Mouse (Mus musculus) forebrain, postnatal 0 days (tissue): Measurements from ENCODE around the gene Med16. TPM values are rescaled to one million over a fixed set of nuclear protein-coding genes. Genes with fewer than 3 reads are reported as not detected.

ENCODE experiments used
- ATAC-seq: fragments of 200-750 bp; cut with Nextera tagmentation; 2 replicates; pipeline ENCODE4 v1.8.0; 2017; ENCODE audit warnings: mild to moderate bottlenecking, moderate library complexity
- DNase-seq: peaks from one replicate; pipeline ENCODE4 v3.0.0-alpha.2; 2015
- H3K27ac ChIP-seq: fragments of 300-500 bp; sonication (generic); 2 replicates; pipeline ENCODE4 v1.5.1; 2014; ENCODE audit warnings: low read depth, mild to moderate bottlenecking, antibody characterized with exemption, low read length, moderate library complexity, mixed read lengths
- H3K27me3 ChIP-seq: fragments of 300-500 bp; sonication (generic); 2 replicates; pipeline ENCODE4 v1.6.1; 2014; ENCODE audit warnings: mild to moderate bottlenecking, low read length, mixed read lengths; ENCODE audit not compliant: insufficient read depth
- H3K36me3 ChIP-seq: fragments of 300-500 bp; sonication (generic); 2 replicates; pipeline ENCODE4 v1.6.1; 2014; ENCODE audit warnings: mild to moderate bottlenecking, moderate library complexity; ENCODE audit not compliant: insufficient read depth
- H3K4me1 ChIP-seq: fragments of 300-500 bp; sonication (generic); 2 replicates; pipeline ENCODE4 v1.6.1; 2014; ENCODE audit warnings: antibody characterized with exemption; ENCODE audit not compliant: insufficient read depth
- H3K4me2 ChIP-seq: fragments of 300-500 bp; sonication (generic); 2 replicates; pipeline ENCODE4 v1.6.1; 2014; ENCODE audit warnings: low read depth, mild to moderate bottlenecking, moderate library complexity
- H3K4me3 ChIP-seq: fragments of 300-500 bp; sonication (generic); 2 replicates; pipeline ENCODE4 v1.5.1; 2014; ENCODE audit warnings: low read depth, low read length, mixed read lengths
- H3K9ac ChIP-seq: fragments of 300-500 bp; sonication (generic); 2 replicates; pipeline ENCODE4 v1.6.1; 2014; ENCODE audit warnings: mild to moderate bottlenecking
- H3K9me3 ChIP-seq: fragments of 300-500 bp; sonication (generic); 2 replicates; pipeline ENCODE4 v1.6.1; 2016; ENCODE audit warnings: low read length
- CTCF ChIP-seq: sonication (generic); IDR thresholded peaks from 2 replicates; pipeline ENCODE4 v1.5.1; 2016; ENCODE audit warnings: antibody characterized with exemption, control low read depth, low read depth
- WGBS: fragments of 180-500 bp; shearing (Covaris S2); extraction: QIAGEN DNeasy Blood & Tissue Kit; methylation state at CpG from one replicate; pipeline ENCODE4 v1.1.7; 2014; 5-methylcytosine and 5-hydroxymethylcytosine counted together
- microRNA-seq, 2 experiments: library from miRNA; unstranded; fragments of <30 nt; microRNA quantifications; one replicate each; pipeline ENCODE4; 2016
- polyA plus RNA-seq: library from polyadenylated mRNA; unstranded; fragments of >200 nt; fragmentation: Nextera tagmentation; extraction: Ambion mirVana; gene quantifications from 2 replicates; pipeline ENCODE4 v1.2.1, GENCODE M21; 2015
- total RNA-seq: library from RNA; depleted of rRNA; stranded (reverse); fragments of >200 nt; gene quantifications from 2 replicates; pipeline ENCODE4 v1.2.3, GENCODE M21; 2014; rRNA removed

The Med16 gene
- total and polyA plus RNA-seq, 2 experiments from 2014 or later, result 56.0 to 60.9 TPM

DNA sequence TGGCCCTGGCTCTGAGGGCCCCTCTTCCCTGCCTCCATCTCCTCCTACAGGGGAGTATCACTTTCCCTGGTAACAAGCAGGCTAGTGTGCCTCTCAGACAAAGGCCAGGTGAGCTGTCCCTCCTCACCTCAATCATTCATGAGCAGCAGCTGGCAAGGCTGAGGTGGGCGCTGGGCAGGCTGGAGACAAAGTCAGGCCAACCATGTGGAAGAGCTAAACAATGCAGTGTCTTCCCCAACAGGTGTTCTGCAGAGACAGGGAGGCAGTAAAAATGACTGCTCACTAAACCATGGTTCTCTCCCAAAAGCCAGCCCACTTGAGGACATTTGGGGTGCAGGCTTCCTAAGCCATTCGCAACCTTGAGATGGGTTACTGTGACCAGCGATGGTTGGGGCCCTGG is 57.1 kb downstream of the Med16 start:
- Histone ChIP-seq H3K4me1 (peaks cover 22% of the 10 kb centered on the region), H3K4me2 (no peak overlapping the region), H3K36me3 (no peaks in the 10 kb centered on the region), H3K27ac (peak overlapping the region; percentile 98), H3K9me3 (no peaks in the 10 kb centered on the region), H3K27me3 (no peaks in the 10 kb centered on the region), H3K4me3 (no peak overlapping the region), H3K9ac (no peak overlapping the region)
- no peak for TF ChIP-seq CTCF
- ATAC-seq (no peak), DNase-seq (no peak)
- WGBS, result 76% methylated on average over 3 of the region's 3 CpGs

GRCm38 (mm10) chr10:79849941-79850628 is 58.6 kb downstream of the Med16 start:
- Histone ChIP-seq H3K27me3 (no peaks in the 10 kb centered on the region), H3K4me1 (peaks cover 17% of the 10 kb centered on the region), H3K4me2 (no peak overlapping the region), H3K9ac (no peak overlapping the region), H3K36me3 (no peaks in the 10 kb centered on the region), H3K4me3 (no peak overlapping the region), H3K27ac (no peak overlapping the region), H3K9me3 (no peaks in the 10 kb centered on the region)
- TF ChIP-seq CTCF, result no peak
- no peak for DNase-seq
- WGBS, result 83% methylated on average over 8 of the region's 8 CpGs
- no peak for ATAC-seq

DNA sequence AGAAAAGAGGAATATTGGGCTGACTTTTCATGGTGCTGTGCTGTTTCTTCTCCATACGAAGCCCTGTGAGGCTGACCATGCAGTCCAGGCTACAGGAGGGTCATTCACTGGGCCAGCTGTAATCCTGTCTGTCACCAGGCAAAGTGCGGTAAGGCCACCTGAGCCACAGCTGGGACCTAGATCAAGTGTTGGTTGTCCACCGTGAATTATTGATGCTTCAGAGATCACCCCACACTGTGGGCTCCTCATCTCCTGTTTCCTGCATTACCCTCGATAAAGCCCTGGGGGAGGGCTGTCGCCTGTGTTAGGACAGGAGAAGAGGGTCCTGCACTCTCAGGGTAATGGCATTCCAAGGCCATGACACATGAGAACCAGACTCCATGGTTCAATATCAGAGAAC is 62.2 kb downstream of the Med16 start:
- Histone ChIP-seq H3K4me3 (no peak overlapping the region), H3K36me3 (no peaks in the 10 kb centered on the region), H3K4me2 (no peak overlapping the region), H3K4me1 (no peaks in the 10 kb centered on the region), H3K9ac (no peak overlapping the region), H3K9me3 (no peaks in the 10 kb centered on the region), H3K27me3 (no peaks in the 10 kb centered on the region), H3K27ac (no peak overlapping the region)
- WGBS, result 80% methylated on average over 5 of the region's 5 CpGs
- ATAC-seq (no peak), DNase-seq (no peak)
- TF ChIP-seq CTCF, result no peak

Small RNA genes within 50 kb of the gene (microRNA-seq; reads per million reads assigned to microRNA genes)
- gene Mir6910, result 0 to 0.24 reads per million in 2 experiments

Other genes with a start within 250 kb of the Med16 start
Only the 30 nearest of the 35 such genes appear.
- gene Cdc34, start 226.7 kb downstream of the Med16 start, total RNA-seq, result 61.9 and 69.9 TPM in 2 replicates
- gene Cdc34, start 226.7 kb downstream of the Med16 start, polyA plus RNA-seq, result 67.9 and 76.5 TPM in 2 replicates
- gene Gzmm, start 219.9 kb downstream of the Med16 start, total RNA-seq, result 2.5 and 3.3 TPM in 2 replicates
- 1.1 and 1.3 TPM in 2 replicates for gene Gzmm, start 219.9 kb downstream of the Med16 start, polyA plus RNA-seq
- gene Bsg, start 204.4 kb downstream of the Med16 start, total RNA-seq, result 960 and 1,112 TPM in 2 replicates
- gene Bsg, start 204.4 kb downstream of the Med16 start, polyA plus RNA-seq, result 1,015 and 1,046 TPM in 2 replicates
- gene Hcn2, start 192.3 kb downstream of the Med16 start, total RNA-seq, result 28.0 and 34.5 TPM in 2 replicates
- 3.6 and 4.7 TPM in 2 replicates for gene Hcn2, start 192.3 kb downstream of the Med16 start, polyA plus RNA-seq
- gene Polrmt, start 162.3 kb downstream of the Med16 start, total RNA-seq, result 27.8 and 34.9 TPM in 2 replicates
- 27.3 and 30.2 TPM in 2 replicates for gene Polrmt, start 162.3 kb downstream of the Med16 start, polyA plus RNA-seq
- 0.62 and 1.0 TPM in 2 replicates for gene Fgf22, start 153.8 kb downstream of the Med16 start, total RNA-seq
- gene Fgf22, start 153.8 kb downstream of the Med16 start, polyA plus RNA-seq, result 0.99 and 1.7 TPM in 2 replicates
- gene Rnf126, start 142.0 kb downstream of the Med16 start, total RNA-seq, result 54.1 and 88.3 TPM in 2 replicates
- gene Rnf126, start 142.0 kb downstream of the Med16 start, polyA plus RNA-seq, result 131 and 143 TPM in 2 replicates
- 2.1 and 4.5 TPM in 2 replicates for gene Fstl3, start 131.7 kb downstream of the Med16 start, total RNA-seq
- 1.7 and 2.8 TPM in 2 replicates for gene Fstl3, start 131.7 kb downstream of the Med16 start, polyA plus RNA-seq
- 0.31 TPM in 1 of 2 replicates, not detected in the other for gene Prss57, start 118.0 kb downstream of the Med16 start, total RNA-seq
- 0.35 and 0.67 TPM in 2 replicates for gene Prss57, start 118.0 kb downstream of the Med16 start, polyA plus RNA-seq
- gene Palm, start 115.4 kb downstream of the Med16 start, total RNA-seq, result 154 and 178 TPM in 2 replicates
- gene Palm, start 115.4 kb downstream of the Med16 start, polyA plus RNA-seq, result 351 and 365 TPM in 2 replicates
- gene Misp, start 87.9 kb downstream of the Med16 start, total RNA-seq, result 0.24 and 0.77 TPM in 2 replicates
- gene Misp, start 87.9 kb downstream of the Med16 start, polyA plus RNA-seq, result 0.09 and 0.41 TPM in 2 replicates
- gene Ptbp1, start 54.5 kb downstream of the Med16 start, total RNA-seq, result 92.9 and 97.3 TPM in 2 replicates
- gene Ptbp1, start 54.5 kb downstream of the Med16 start, polyA plus RNA-seq, result 53.7 and 55.7 TPM in 2 replicates
- gene Prtn3, start 34.4 kb downstream of the Med16 start, total RNA-seq, result 4.9 and 7.8 TPM in 2 replicates
- 14.9 and 15.4 TPM in 2 replicates for gene Prtn3, start 34.4 kb downstream of the Med16 start, polyA plus RNA-seq
- 427 and 473 TPM in 2 replicates for gene Plppr3, start 34.3 kb downstream of the Med16 start, total RNA-seq
- gene Plppr3, start 34.3 kb downstream of the Med16 start, polyA plus RNA-seq, result 309 and 328 TPM in 2 replicates
- gene Elane, start 22.7 kb downstream of the Med16 start, total RNA-seq, result not detected in 2 replicates
- gene Elane, start 22.7 kb downstream of the Med16 start, polyA plus RNA-seq, result 0.15 TPM in 1 of 2 replicates, not detected in the other
- not detected in 2 replicates for gene Cfd, start 18.1 kb downstream of the Med16 start, total RNA-seq
- not detected in 2 replicates for gene Cfd, start 18.1 kb downstream of the Med16 start, polyA plus RNA-seq
- not detected in 2 replicates for gene Gm26602, start 1.9 kb upstream of the Med16 start, total RNA-seq
- 34.4 and 39.2 TPM in 2 replicates for gene Gm26602, start 1.9 kb upstream of the Med16 start, polyA plus RNA-seq
- gene Kiss1r, start 8.0 kb upstream of the Med16 start, total RNA-seq, result 4.2 and 5.4 TPM in 2 replicates
- 3.4 and 3.6 TPM in 2 replicates for gene Kiss1r, start 8.0 kb upstream of the Med16 start, polyA plus RNA-seq
- gene R3hdm4, start 12.3 kb upstream of the Med16 start, total RNA-seq, result 117 and 129 TPM in 2 replicates
- gene R3hdm4, start 12.3 kb upstream of the Med16 start, polyA plus RNA-seq, result 282 and 333 TPM in 2 replicates
- 7.1 and 7.9 TPM in 2 replicates for gene Arid3a, start 18.1 kb upstream of the Med16 start, total RNA-seq
- 1.0 and 2.1 TPM in 2 replicates for gene Arid3a, start 18.1 kb upstream of the Med16 start, polyA plus RNA-seq
- 58.2 and 84.6 TPM in 2 replicates for gene Wdr18, start 51.2 kb upstream of the Med16 start, total RNA-seq
- 91.9 and 107 TPM in 2 replicates for gene Wdr18, start 51.2 kb upstream of the Med16 start, polyA plus RNA-seq
- 0.14 and 0.15 TPM in 2 replicates for gene Grin3b, start 61.8 kb upstream of the Med16 start, total RNA-seq
- 0.09 and 0.18 TPM in 2 replicates for gene Grin3b, start 61.8 kb upstream of the Med16 start, polyA plus RNA-seq
- gene Tmem259, start 75.4 kb upstream of the Med16 start, total RNA-seq, result 109 and 129 TPM in 2 replicates
- 25.6 and 26.5 TPM in 2 replicates for gene Tmem259, start 75.4 kb upstream of the Med16 start, polyA plus RNA-seq
- gene Cnn2, start 79.7 kb upstream of the Med16 start, total RNA-seq, result 19.5 and 28.2 TPM in 2 replicates
- gene Cnn2, start 79.7 kb upstream of the Med16 start, polyA plus RNA-seq, result 15.7 and 17.0 TPM in 2 replicates
- 6.1 and 6.2 TPM in 2 replicates for gene Abca7, start 87.6 kb upstream of the Med16 start, total RNA-seq
- gene Abca7, start 87.6 kb upstream of the Med16 start, polyA plus RNA-seq, result 1.1 TPM in 2 replicates
- 2.3 and 2.4 TPM in 2 replicates for gene Arhgap45, start 107.7 kb upstream of the Med16 start, total RNA-seq
- gene Arhgap45, start 107.7 kb upstream of the Med16 start, polyA plus RNA-seq, result 1.2 and 1.7 TPM in 2 replicates
- 104 and 129 TPM in 2 replicates for gene Polr2e, start 130.9 kb upstream of the Med16 start, total RNA-seq
- 168 and 184 TPM in 2 replicates for gene Polr2e, start 130.9 kb upstream of the Med16 start, polyA plus RNA-seq
- 401 and 478 TPM in 2 replicates for gene Gpx4, start 138.2 kb upstream of the Med16 start, total RNA-seq
- 644 and 800 TPM in 2 replicates for gene Gpx4, start 138.2 kb upstream of the Med16 start, polyA plus RNA-seq
- gene Sbno2, start 196.6 kb upstream of the Med16 start, total RNA-seq, result 19.2 and 24.2 TPM in 2 replicates
- gene Sbno2, start 196.6 kb upstream of the Med16 start, polyA plus RNA-seq, result 4.6 and 6.8 TPM in 2 replicates
- gene Stk11, start 206.9 kb upstream of the Med16 start, total RNA-seq, result 77.2 and 77.8 TPM in 2 replicates
- gene Stk11, start 206.9 kb upstream of the Med16 start, polyA plus RNA-seq, result 13.6 and 14.8 TPM in 2 replicates